Mouse (Mus musculus) liver (tissue): ENCODE measurements around the gene Zfp661.
"Not testable (repeated sequence)": the region's sequence is repeated elsewhere in the genome, so short reads cannot be mapped to it uniquely, and the experiment has no call there.

ENCODE experiments used
- DNase-seq: peaks from one replicate; pipeline ENCODE4 v3.0.0-alpha.2; 2020; ENCODE audit warnings: mixed read lengths

Gene Zfp661

GRCm38 (mm10) chr2:127586694-127587513 lies at the start of gene Zfp661, which contains the start of gene Mrps5:
Gene Zfp661 (minus strand): TSS chr2:127587094.
Gene Mrps5 (plus strand): TSS chr2:127587222.
- peak; percentile 92 for DNase-seq

- DNase-seq, result no peak
Observed at GRCm38 (mm10) chr2:127635581-127635980, 48.7 kb upstream of the Zfp661 start.

- DNase-seq, result no peak
Observed at GRCm38 (mm10) chr2:127632601-127633000, 45.7 kb upstream of the Zfp661 start.

GRCm38 (mm10) chr2:127627990-127628570 lies 41.2 kb upstream of the Zfp661 start:
- no peak for DNase-seq

- DNase-seq, result no peak
Observed at GRCm38 (mm10) chr2:127627354-127627753, 40.5 kb upstream of the Zfp661 start.

GRCm38 (mm10) chr2:127625659-127626058 lies 38.8 kb upstream of the Zfp661 start:
- DNase-seq, result no peak

GRCm38 (mm10) chr2:127624786-127625185 lies 37.9 kb upstream of the Zfp661 start:
- no peak for DNase-seq

GRCm38 (mm10) chr2:127622065-127622464 lies 35.2 kb upstream of the Zfp661 start:
- no peak for DNase-seq

- DNase-seq, result no peak
Observed at GRCm38 (mm10) chr2:127619311-127619710, 32.4 kb upstream of the Zfp661 start.

- no peak for DNase-seq
Observed at GRCm38 (mm10) chr2:127612288-127612687, 25.4 kb upstream of the Zfp661 start.

GRCm38 (mm10) chr2:127611386-127611785 lies 24.5 kb upstream of the Zfp661 start:
- DNase-seq, result no peak

- no peak for DNase-seq
Observed at GRCm38 (mm10) chr2:127608986-127609385, 22.1 kb upstream of the Zfp661 start.

- no peak for DNase-seq
Observed at GRCm38 (mm10) chr2:127608234-127608633, 21.3 kb upstream of the Zfp661 start.

GRCm38 (mm10) chr2:127605203-127605602 lies 18.3 kb upstream of the Zfp661 start:
- no peak for DNase-seq

- not testable (repeated sequence) for DNase-seq
Observed at GRCm38 (mm10) chr2:127603383-127603782, 16.5 kb upstream of the Zfp661 start.

- no peak for DNase-seq
Observed at GRCm38 (mm10) chr2:127590840-127591239, 3.9 kb upstream of the Zfp661 start.

GRCm38 (mm10) chr2:127590204-127590603 lies 3.3 kb upstream of the Zfp661 start:
- no peak for DNase-seq

GRCm38 (mm10) chr2:127588897-127589296 lies 2.0 kb upstream of the Zfp661 start:
- no peak for DNase-seq

GRCm38 (mm10) chr2:127587514-127587844 lies 585 bp upstream of the Zfp661 start:
- no peak for DNase-seq

- peak; percentile 93 for DNase-seq
Observed at GRCm38 (mm10) chr2:127584436-127584858, 2.4 kb downstream of the Zfp661 start.

- no peak for DNase-seq
Observed at GRCm38 (mm10) chr2:127573322-127573721, 13.6 kb downstream of the Zfp661 start.

- DNase-seq, result peak; percentile 80
Observed at GRCm38 (mm10) chr2:127559070-127559966, 27.6 kb downstream of the Zfp661 start.

GRCm38 (mm10) chr2:127551078-127551477 lies 35.8 kb downstream of the Zfp661 start:
- no peak for DNase-seq
